Mouse (Mus musculus) hematopoietic stem cell, adult 5-6 weeks (primary cell): ENCODE results near the gene Il2ra. TPM values are rescaled to one million over a fixed set of nuclear protein-coding genes. Genes with fewer than 3 reads are reported as not detected.

ENCODE experiments used
- ATAC-seq, 2 experiments: fragments of 125-278 bp in 1 of 2; replicated peaks in 1 of 2; 2 replicates each; pipeline ENCODE4 v1.8.0; 2016 to 2017; ENCODE audit warnings: inconsistent platforms in 2 of 2, mild to moderate bottlenecking in 2 of 2, moderate number of reproducible peaks in 2 of 2, low read depth in 1 of 2, moderate TSS enrichment in 1 of 2; ENCODE audit not compliant: low FRiP score in 2 of 2, poor library complexity in 2 of 2, severe bottlenecking in 2 of 2, insufficient read depth in 1 of 2, low TSS enrichment in 1 of 2
- total RNA-seq: library from RNA; stranded (forward); fragments of 172-1452, 232-1000 nt; gene quantifications from 2 replicates; pipeline ENCODE4 v1.2.3, GENCODE M21; 2017

Gene Il2ra
- total RNA-seq, 1 experiment from 2014 or later = 5.3 TPM

GRCm38 (mm10) chr2:11722564-11722963 lies 80.0 kb downstream of the Il2ra start:
- ATAC-seq = no peak

GRCm38 (mm10) chr2:11727574-11727973 lies 85.0 kb downstream of the Il2ra start:
- no peak for ATAC-seq

GRCm38 (mm10) chr2:11729091-11729490 lies 86.5 kb downstream of the Il2ra start:
- no peak for ATAC-seq

GRCm38 (mm10) chr2:11732978-11733377 lies 90.4 kb downstream of the Il2ra start:
- ATAC-seq = no peak

- ATAC-seq = no peak
These were observed 93.2 kb downstream of the Il2ra start for GRCm38 (mm10) chr2:11735853-11736252.

GRCm38 (mm10) chr2:11738794-11739193 lies 96.2 kb downstream of the Il2ra start:
- ATAC-seq = no peak

- ATAC-seq = peak; percentile 93 to 96
These were observed 97.0 kb downstream of the Il2ra start for GRCm38 (mm10) chr2:11739516-11740051.

Other genes with a start within 250 kb of the Il2ra start
- gene Pfkfb3, start 88.7 kb upstream of the Il2ra start, total RNA-seq = 22.7 and 38.3 TPM in 2 replicates
- 178 and 218 TPM in 2 replicates for gene Rbm17, start 38.7 kb upstream of the Il2ra start, total RNA-seq
- gene Gm17490, start 16.5 kb upstream of the Il2ra start, total RNA-seq = not detected in 2 replicates
- 21.8 and 22.4 TPM in 2 replicates for gene Il15ra, start 62.5 kb downstream of the Il2ra start, total RNA-seq
- gene Fbh1, start 134.8 kb downstream of the Il2ra start, total RNA-seq = 70.5 and 115 TPM in 2 replicates
- gene Ankrd16, start 135.1 kb downstream of the Il2ra start, total RNA-seq = 28.1 and 44.2 TPM in 2 replicates